Mouse (Mus musculus) lung, embryonic 16.5 days (tissue): ENCODE results near the gene Uqcc2. TPM values are rescaled to one million over a fixed set of nuclear protein-coding genes. Genes with fewer than 3 reads are reported as not detected.

ENCODE experiments used
- ATAC-seq: fragments of 200-750 bp; cut with Nextera tagmentation; 2 replicates; pipeline ENCODE4 v1.8.0; 2017; ENCODE audit warnings: low read depth, mild to moderate bottlenecking, moderate library complexity
- H3K27ac ChIP-seq: fragments of 300-500 bp; sonication (generic); 2 replicates; pipeline ENCODE4 v1.5.1; 2014; ENCODE audit warnings: mild to moderate bottlenecking, control low read depth, low read length
- H3K27me3 ChIP-seq: fragments of 300-500 bp; sonication (generic); 2 replicates; pipeline ENCODE4 v1.6.1; 2014; ENCODE audit warnings: low read depth, low read length, mixed read lengths; ENCODE audit not compliant: control insufficient read depth, insufficient read depth
- H3K36me3 ChIP-seq: fragments of 300-500 bp; sonication (generic); 2 replicates; pipeline ENCODE4 v1.6.1; 2014; ENCODE audit warnings: low read length; ENCODE audit not compliant: control insufficient read depth, insufficient read depth
- H3K4me1 ChIP-seq: fragments of 300-500 bp; sonication (generic); replicated peaks from 2 replicates; pipeline ENCODE4 v1.6.1; 2014; ENCODE audit warnings: low read length, mixed read lengths; ENCODE audit not compliant: control insufficient read depth, insufficient read depth
- H3K4me2 ChIP-seq: fragments of 300-500 bp; sonication (generic); 2 replicates; pipeline ENCODE4 v1.6.1; 2014; ENCODE audit warnings: low read depth, low read length, control low read depth
- H3K4me3 ChIP-seq: fragments of 300-500 bp; sonication (generic); 2 replicates; pipeline ENCODE4 v1.5.1; 2014; ENCODE audit warnings: mild to moderate bottlenecking, low read length, control low read depth
- H3K9ac ChIP-seq: fragments of 300-500 bp; sonication (generic); 2 replicates; pipeline ENCODE4 v1.6.1; 2014; ENCODE audit warnings: low read length, control low read depth
- H3K9me3 ChIP-seq: fragments of 300-500 bp; sonication (generic); 2 replicates; pipeline ENCODE4 v1.6.1; 2016; ENCODE audit warnings: low read length; ENCODE audit not compliant: control insufficient read depth
- WGBS: fragments of 180-500 bp; shearing (Covaris S2); extraction: QIAGEN DNeasy Blood & Tissue Kit; methylation state at CpG from one replicate; pipeline ENCODE4 v1.1.7; 2014; 5-methylcytosine and 5-hydroxymethylcytosine counted together
- polyA plus RNA-seq: library from polyadenylated mRNA; unstranded; fragments of >200 nt; fragmentation: Nextera tagmentation; extraction: Ambion mirVana; gene quantifications from 2 replicates; pipeline ENCODE4 v1.2.1, GENCODE M21; 2015

Uqcc2 gene
- polyA plus RNA-seq, 1 experiment from 2014 or later, result 255 TPM

DNA sequence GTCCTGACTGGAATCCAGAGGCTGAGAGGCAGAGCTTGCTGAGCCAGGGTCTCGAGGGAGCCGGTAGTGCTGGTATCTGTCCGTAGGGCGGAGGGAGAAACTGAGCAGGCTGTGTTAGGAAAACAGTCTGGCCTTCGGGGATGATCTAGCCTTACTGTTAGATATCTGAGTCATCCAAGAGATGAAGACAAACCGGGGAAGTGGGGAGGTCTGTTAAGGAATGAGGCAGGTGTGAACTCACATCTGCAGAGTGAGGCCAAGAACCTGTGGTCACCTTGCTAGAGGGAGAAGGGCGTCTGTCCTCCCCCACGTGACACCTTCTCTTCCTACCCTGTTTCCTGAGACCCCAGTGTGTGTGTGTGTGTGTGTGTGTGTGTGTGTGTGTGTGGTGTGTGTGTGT, 50.9 kb downstream of the Uqcc2 start:
- H3K4me1 ChIP-seq, result peaks cover 9% of the 10 kb centered on the region
- H3K27me3 ChIP-seq, result no peaks in the 10 kb centered on the region
- whole genome bisulfite sequencing, result 54% methylated on average over 8 of the region's 8 CpGs
- H3K4me3 ChIP-seq, result no peak overlapping the region
- no peak overlapping the region for H3K9ac ChIP-seq
- H3K9me3 ChIP-seq, result peaks cover 4% of the 10 kb centered on the region
- no peaks in the 10 kb centered on the region for H3K36me3 ChIP-seq
- H3K27ac ChIP-seq, result no peak overlapping the region
- H3K4me2 ChIP-seq, result no peak overlapping the region
- ATAC-seq, result no peak

DNA sequence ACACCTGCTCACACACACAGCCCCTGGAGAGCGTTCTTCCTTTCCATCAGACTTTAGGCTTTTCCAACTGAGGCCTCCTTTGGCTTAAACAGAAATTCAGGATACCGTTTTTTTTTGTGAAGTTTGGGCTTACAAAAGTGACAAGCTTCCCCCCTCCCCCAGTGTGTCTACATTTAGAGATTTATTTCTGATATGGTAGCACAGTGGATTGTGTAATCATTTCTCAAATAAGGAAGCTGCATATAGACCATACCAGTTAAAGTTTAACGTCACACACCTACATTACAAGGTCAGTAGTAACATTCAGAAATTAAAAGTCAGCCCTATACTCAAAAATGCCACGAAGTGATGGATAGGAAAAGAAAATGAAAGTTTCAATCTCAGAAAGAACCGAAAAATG, 51.8 kb downstream of the Uqcc2 start:
- H3K4me1 ChIP-seq, result peaks cover 9% of the 10 kb centered on the region
- WGBS, result 66% methylated on average over 5 of the region's 5 CpGs
- no peak for ATAC-seq
- no peak overlapping the region for H3K4me3 ChIP-seq
- H3K27me3 ChIP-seq, result no peaks in the 10 kb centered on the region
- H3K36me3 ChIP-seq, result 0 out of 2 replicates have a peak, but pooled peaks cover 3% of the 10 kb centered on the region
- H3K4me2 ChIP-seq, result no peak overlapping the region
- H3K9me3 ChIP-seq, result peaks cover 12% of the 10 kb centered on the region
- no peak overlapping the region for H3K27ac ChIP-seq
- no peak overlapping the region for H3K9ac ChIP-seq

DNA sequence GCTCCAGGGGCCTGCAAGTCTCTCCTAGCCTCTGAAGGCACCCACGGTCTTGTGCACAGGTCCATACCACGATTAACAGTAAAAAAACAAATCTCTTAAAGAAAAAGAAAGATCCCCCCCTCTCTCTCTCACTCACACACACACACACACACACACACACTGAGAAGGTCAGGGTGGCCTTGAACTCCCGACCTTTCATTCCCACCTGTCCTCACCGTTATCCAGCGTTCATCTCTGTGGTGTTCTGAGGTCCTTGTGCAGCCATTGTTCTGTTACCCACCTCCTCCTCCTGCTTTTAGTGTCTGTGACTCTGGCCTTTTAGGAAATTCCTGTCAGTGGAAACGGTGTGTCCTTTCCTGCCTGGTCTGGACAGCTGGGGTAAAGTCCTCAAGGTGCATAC, 55.2 kb downstream of the Uqcc2 start:
- H3K4me3 ChIP-seq, result no peak overlapping the region
- H3K4me1 ChIP-seq, result peaks cover 12% of the 10 kb centered on the region
- H3K27ac ChIP-seq, result no peak overlapping the region
- no peak overlapping the region for H3K9ac ChIP-seq
- no peak overlapping the region for H3K4me2 ChIP-seq
- no peaks in the 10 kb centered on the region for H3K27me3 ChIP-seq
- peaks cover 10% of the 10 kb centered on the region for H3K9me3 ChIP-seq
- 72% methylated on average over 6 of the region's 6 CpGs for WGBS
- no peak for ATAC-seq
- 0 out of 2 replicates have a peak, but pooled peaks cover 3% of the 10 kb centered on the region for H3K36me3 ChIP-seq

GRCm38 (mm10) chr17:27077920-27078319, 55.8 kb downstream of the Uqcc2 start:
- 0 out of 2 replicates have a peak, but pooled peaks cover 3% of the 10 kb centered on the region for H3K36me3 ChIP-seq
- peaks cover 10% of the 10 kb centered on the region for H3K9me3 ChIP-seq
- H3K4me2 ChIP-seq, result no peak overlapping the region
- H3K4me1 ChIP-seq, result peaks cover 8% of the 10 kb centered on the region
- no peak overlapping the region for H3K27ac ChIP-seq
- WGBS, result 84% methylated on average over 6 of the region's 6 CpGs
- no peak for ATAC-seq
- H3K27me3 ChIP-seq, result no peaks in the 10 kb centered on the region
- no peak overlapping the region for H3K4me3 ChIP-seq
- H3K9ac ChIP-seq, result no peak overlapping the region

DNA sequence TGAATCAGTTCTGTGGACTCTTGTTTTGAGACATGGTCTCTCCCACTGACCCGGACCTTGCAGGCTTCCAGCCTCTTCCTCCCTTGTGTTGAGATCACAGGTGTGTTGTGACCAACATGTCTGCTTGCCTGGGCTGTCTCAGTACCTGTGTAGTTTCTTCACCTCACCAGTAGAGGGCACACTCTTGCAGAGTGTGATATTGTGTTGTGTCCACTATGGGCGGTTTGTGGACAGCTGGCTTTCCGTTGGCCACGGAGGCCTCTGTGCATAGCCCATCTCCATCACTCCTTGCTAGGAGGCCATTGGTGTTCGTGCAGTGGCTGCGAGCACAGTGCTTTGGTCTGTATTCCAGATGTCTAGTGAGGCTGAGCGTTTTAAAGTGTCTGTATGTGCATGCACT, 56.6 kb downstream of the Uqcc2 start:
- no peak overlapping the region for H3K4me2 ChIP-seq
- no peak overlapping the region for H3K27ac ChIP-seq
- 0 out of 2 replicates have a peak, but pooled peaks cover 3% of the 10 kb centered on the region for H3K36me3 ChIP-seq
- 97% methylated on average over 7 of the region's 7 CpGs for WGBS
- H3K9me3 ChIP-seq, result peaks cover 10% of the 10 kb centered on the region
- no peak overlapping the region for H3K4me3 ChIP-seq
- no peak overlapping the region for H3K9ac ChIP-seq
- H3K27me3 ChIP-seq, result no peaks in the 10 kb centered on the region
- H3K4me1 ChIP-seq, result peaks cover 8% of the 10 kb centered on the region
- no peak for ATAC-seq

GRCm38 (mm10) chr17:27074849-27075745, 58.6 kb downstream of the Uqcc2 start:
- peaks cover 3% of the 10 kb centered on the region; the same call in 1 of the 2 replicates for H3K4me1 ChIP-seq
- no peak overlapping the region for H3K4me2 ChIP-seq
- WGBS, result 68% methylated on average over 17 of the region's 17 CpGs
- H3K36me3 ChIP-seq, result 0 out of 2 replicates have a peak, but pooled peaks cover 3% of the 10 kb centered on the region
- H3K4me3 ChIP-seq, result no peak overlapping the region
- no peaks in the 10 kb centered on the region for H3K27me3 ChIP-seq
- no peak overlapping the region for H3K27ac ChIP-seq
- H3K9ac ChIP-seq, result no peak overlapping the region
- peaks cover 10% of the 10 kb centered on the region for H3K9me3 ChIP-seq
- ATAC-seq, result no peak

DNA sequence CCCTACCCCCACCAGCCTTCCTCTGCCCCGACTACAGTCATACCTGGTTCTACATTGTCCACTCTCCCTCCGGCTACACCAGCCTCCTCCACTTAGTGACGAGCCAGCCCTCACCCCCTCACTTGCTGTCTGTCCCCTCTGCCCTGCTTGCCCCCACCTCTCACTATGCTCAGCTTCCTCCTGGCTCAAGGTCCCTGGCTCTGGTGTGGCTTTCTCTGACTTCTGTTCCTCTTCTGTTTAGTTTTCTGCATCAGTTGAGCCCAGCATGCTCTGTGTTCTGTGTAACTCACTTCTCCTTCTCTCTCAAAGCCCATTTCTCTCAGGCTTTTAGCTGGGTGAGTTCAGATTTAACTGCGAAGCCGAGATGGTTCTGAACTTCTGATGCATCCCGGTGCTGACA, 59.5 kb downstream of the Uqcc2 start:
- H3K9me3 ChIP-seq, result peaks cover 10% of the 10 kb centered on the region
- no peak for ATAC-seq
- no peaks in the 10 kb centered on the region for H3K27me3 ChIP-seq
- WGBS, result 54% methylated on average over 6 of the region's 6 CpGs
- no peak overlapping the region for H3K4me3 ChIP-seq
- H3K4me2 ChIP-seq, result no peak overlapping the region
- H3K9ac ChIP-seq, result no peak overlapping the region
- H3K36me3 ChIP-seq, result 0 out of 2 replicates have a peak, but pooled peaks cover 3% of the 10 kb centered on the region
- peaks cover 3% of the 10 kb centered on the region; the same call in 1 of the 2 replicates for H3K4me1 ChIP-seq
- no peak overlapping the region for H3K27ac ChIP-seq

GRCm38 (mm10) chr17:27073778-27074177, 59.9 kb downstream of the Uqcc2 start:
- Histone ChIP-seq H3K4me2 (no peak overlapping the region), H3K9ac (no peak overlapping the region), H3K36me3 (0 out of 2 replicates have a peak, but pooled peaks cover 3% of the 10 kb centered on the region), H3K9me3 (peaks cover 10% of the 10 kb centered on the region), H3K4me1 (peaks cover 3% of the 10 kb centered on the region; the same call in 1 of the 2 replicates), H3K27me3 (no peaks in the 10 kb centered on the region), H3K27ac (no peak overlapping the region), H3K4me3 (no peak overlapping the region)
- WGBS, result 68% methylated on average over 9 of the region's 9 CpGs
- no peak for ATAC-seq

GRCm38 (mm10) chr17:27073126-27073525, 60.6 kb downstream of the Uqcc2 start:
- 0 out of 2 replicates have a peak, but pooled peaks cover 3% of the 10 kb centered on the region for H3K36me3 ChIP-seq
- no peak overlapping the region for H3K4me3 ChIP-seq
- ATAC-seq, result no peak
- WGBS, result 75% methylated on average over 5 of the region's 5 CpGs
- H3K4me1 ChIP-seq, result peaks cover 3% of the 10 kb centered on the region; the same call in 1 of the 2 replicates
- no peaks in the 10 kb centered on the region for H3K27me3 ChIP-seq
- H3K9ac ChIP-seq, result no peak overlapping the region
- H3K9me3 ChIP-seq, result peaks cover 10% of the 10 kb centered on the region
- no peak overlapping the region for H3K27ac ChIP-seq
- H3K4me2 ChIP-seq, result no peak overlapping the region
